Mouse (Mus musculus): Measurements from ENCODE around the gene Ttc39a. TPM values are rescaled to one million over a fixed set of nuclear protein-coding genes. Genes with fewer than 3 reads are reported as not detected.

Gene Ttc39a
- polyA plus RNA-seq, 1 experiment from 2014 or later, result 7.3 TPM

- H3K9ac ChIP-seq (ENCODE audit: low read length), result no peak overlapping the region
- ATAC-seq (ENCODE audit: low read depth), result no peak
- no peaks in the 10 kb centered on the region; the same call in 1 of the 2 replicates for H3K4me1 ChIP-seq (replicated peaks; ENCODE audit: control insufficient read depth, insufficient read depth, low read length)
- no peaks in the 10 kb centered on the region for H3K9me3 ChIP-seq (ENCODE audit: control insufficient read depth, low read length)
- H3K4me2 ChIP-seq (ENCODE audit: low read depth, low read length), result no peak overlapping the region
- no peaks in the 10 kb centered on the region for H3K36me3 ChIP-seq (ENCODE audit: control insufficient read depth, insufficient read depth, low read length)
- H3K27ac ChIP-seq (ENCODE audit: low read length), result no peak overlapping the region
- no peaks in the 10 kb centered on the region for H3K27me3 ChIP-seq (ENCODE audit: control insufficient read depth, insufficient read depth, low read depth, low read length)
- H3K4me3 ChIP-seq (ENCODE audit: low read length), result no peak overlapping the region
These were observed 61.3 kb downstream of the Ttc39a start for GRCm38 (mm10) chr4:109467687-109468086.

- peaks cover 4% of the 10 kb centered on the region; the same call in 1 of the 2 replicates for H3K4me1 ChIP-seq (replicated peaks; ENCODE audit: control insufficient read depth, insufficient read depth, low read length)
- H3K4me3 ChIP-seq (ENCODE audit: low read length), result no peak overlapping the region
- H3K27ac ChIP-seq (ENCODE audit: low read length), result no peak overlapping the region
- H3K9me3 ChIP-seq (ENCODE audit: control insufficient read depth, low read length), result no peaks in the 10 kb centered on the region
- H3K4me2 ChIP-seq (ENCODE audit: low read depth, low read length), result no peak overlapping the region
- no peaks in the 10 kb centered on the region for H3K36me3 ChIP-seq (ENCODE audit: control insufficient read depth, insufficient read depth, low read length)
- ATAC-seq (ENCODE audit: low read depth), result no peak
- H3K9ac ChIP-seq (ENCODE audit: low read length), result no peak overlapping the region
- no peaks in the 10 kb centered on the region for H3K27me3 ChIP-seq (ENCODE audit: control insufficient read depth, insufficient read depth, low read depth, low read length)
These were observed 65.2 kb downstream of the Ttc39a start for GRCm38 (mm10) chr4:109471606-109472005.

GRCm38 (mm10) chr4:109472566-109472965 is 66.1 kb downstream of the Ttc39a start:
- ATAC-seq (ENCODE audit: low read depth), result no peak
- H3K27ac ChIP-seq (ENCODE audit: low read length), result no peak overlapping the region
- H3K36me3 ChIP-seq (ENCODE audit: control insufficient read depth, insufficient read depth, low read length), result no peaks in the 10 kb centered on the region
- WGBS, result 95% methylated on average over 3 of the region's 3 CpGs
- H3K9me3 ChIP-seq (ENCODE audit: control insufficient read depth, low read length), result no peaks in the 10 kb centered on the region
- no peaks in the 10 kb centered on the region for H3K27me3 ChIP-seq (ENCODE audit: control insufficient read depth, insufficient read depth, low read depth, low read length)
- H3K4me1 ChIP-seq (replicated peaks; ENCODE audit: control insufficient read depth, insufficient read depth, low read length), result peaks cover 4% of the 10 kb centered on the region; the same call in 1 of the 2 replicates
- H3K9ac ChIP-seq (ENCODE audit: low read length), result no peak overlapping the region
- no peak overlapping the region for H3K4me2 ChIP-seq (ENCODE audit: low read depth, low read length)
- no peak overlapping the region for H3K4me3 ChIP-seq (ENCODE audit: low read length)

- Histone ChIP-seq H3K27me3 (ENCODE audit: control insufficient read depth, insufficient read depth, low read depth, low read length) (no peaks in the 10 kb centered on the region), H3K4me1 (replicated peaks; ENCODE audit: control insufficient read depth, insufficient read depth, low read length) (peaks cover 4% of the 10 kb centered on the region; the same call in 1 of the 2 replicates), H3K9me3 (ENCODE audit: control insufficient read depth, low read length) (no peaks in the 10 kb centered on the region), H3K4me3 (ENCODE audit: low read length) (peak overlapping the region; percentile 19), H3K4me2 (ENCODE audit: low read depth, low read length) (peak overlapping the region; percentile 81), H3K9ac (ENCODE audit: low read length) (no peak overlapping the region), H3K36me3 (ENCODE audit: control insufficient read depth, insufficient read depth, low read length) (no peaks in the 10 kb centered on the region), H3K27ac (ENCODE audit: low read length) (no peak overlapping the region)
- ATAC-seq (ENCODE audit: low read depth), result no peak
- WGBS, result 33% methylated on average over 2 of the region's 2 CpGs
These were observed 68.7 kb downstream of the Ttc39a start for GRCm38 (mm10) chr4:109475078-109475477.

GRCm38 (mm10) chr4:109475577-109476553 is 69.4 kb downstream of the Ttc39a start:
- H3K36me3 ChIP-seq (ENCODE audit: control insufficient read depth, insufficient read depth, low read length), result no peaks in the 10 kb centered on the region
- ATAC-seq (ENCODE audit: low read depth), result peak; percentile 70
- no peaks in the 10 kb centered on the region for H3K9me3 ChIP-seq (ENCODE audit: control insufficient read depth, low read length)
- peak overlapping the region; percentile 95 for H3K27ac ChIP-seq (ENCODE audit: low read length)
- H3K4me3 ChIP-seq (ENCODE audit: low read length), result peak overlapping the region; percentile 76
- H3K27me3 ChIP-seq (ENCODE audit: control insufficient read depth, insufficient read depth, low read depth, low read length), result no peaks in the 10 kb centered on the region
- 0% methylated on average over 30 of the region's 68 CpGs for WGBS
- peaks cover 4% of the 10 kb centered on the region; the same call in 1 of the 2 replicates for H3K4me1 ChIP-seq (replicated peaks; ENCODE audit: control insufficient read depth, insufficient read depth, low read length)
- H3K4me2 ChIP-seq (ENCODE audit: low read depth, low read length), result peak overlapping the region; percentile 81
- H3K9ac ChIP-seq (ENCODE audit: low read length), result peak overlapping the region; percentile 98

- under 1% methylated on average over 36 of the region's 39 CpGs for WGBS
- Histone ChIP-seq H3K36me3 (ENCODE audit: control insufficient read depth, insufficient read depth, low read length) (no peaks in the 10 kb centered on the region), H3K4me3 (ENCODE audit: low read length) (peak overlapping the region; percentile 76), H3K4me2 (ENCODE audit: low read depth, low read length) (peak overlapping the region; percentile 81), H3K27ac (ENCODE audit: low read length) (peak overlapping the region; percentile 95), H3K9me3 (ENCODE audit: control insufficient read depth, low read length) (no peaks in the 10 kb centered on the region), H3K27me3 (ENCODE audit: control insufficient read depth, insufficient read depth, low read depth, low read length) (no peaks in the 10 kb centered on the region), H3K9ac (ENCODE audit: low read length) (peak overlapping the region; percentile 98), H3K4me1 (replicated peaks; ENCODE audit: control insufficient read depth, insufficient read depth, low read length) (peaks cover 4% of the 10 kb centered on the region; the same call in 1 of the 2 replicates)
- ATAC-seq (ENCODE audit: low read depth), result peak; percentile 99
These were observed 70.2 kb downstream of the Ttc39a start for GRCm38 (mm10) chr4:109476554-109477014.

GRCm38 (mm10) chr4:109477454-109477853 is 71.0 kb downstream of the Ttc39a start:
- Histone ChIP-seq H3K27ac (ENCODE audit: low read length) (no peak overlapping the region), H3K9me3 (ENCODE audit: control insufficient read depth, low read length) (no peaks in the 10 kb centered on the region), H3K4me2 (ENCODE audit: low read depth, low read length) (no peak overlapping the region), H3K36me3 (ENCODE audit: control insufficient read depth, insufficient read depth, low read length) (no peaks in the 10 kb centered on the region), H3K27me3 (ENCODE audit: control insufficient read depth, insufficient read depth, low read depth, low read length) (no peaks in the 10 kb centered on the region), H3K4me3 (ENCODE audit: low read length) (no peak overlapping the region), H3K4me1 (replicated peaks; ENCODE audit: control insufficient read depth, insufficient read depth, low read length) (0 out of 2 replicates have a peak, but pooled peaks cover 4% of the 10 kb centered on the region), H3K9ac (ENCODE audit: low read length) (no peak overlapping the region)
- 90% methylated on average over 3 of the region's 3 CpGs for WGBS
- ATAC-seq (ENCODE audit: low read depth), result no peak

GRCm38 (mm10) chr4:109481424-109481823 is 75.0 kb downstream of the Ttc39a start:
- H3K36me3 ChIP-seq (ENCODE audit: control insufficient read depth, insufficient read depth, low read length), result no peaks in the 10 kb centered on the region
- no peaks in the 10 kb centered on the region for H3K27me3 ChIP-seq (ENCODE audit: control insufficient read depth, insufficient read depth, low read depth, low read length)
- H3K9me3 ChIP-seq (ENCODE audit: control insufficient read depth, low read length), result no peaks in the 10 kb centered on the region
- H3K4me1 ChIP-seq (replicated peaks; ENCODE audit: control insufficient read depth, insufficient read depth, low read length), result no peaks in the 10 kb centered on the region
- 69% methylated on average over 2 of the region's 2 CpGs for WGBS
- ATAC-seq (ENCODE audit: low read depth), result no peak
- no peak overlapping the region for H3K4me2 ChIP-seq (ENCODE audit: low read depth, low read length)
- no peak overlapping the region for H3K4me3 ChIP-seq (ENCODE audit: low read length)
- no peak overlapping the region for H3K27ac ChIP-seq (ENCODE audit: low read length)
- H3K9ac ChIP-seq (ENCODE audit: low read length), result no peak overlapping the region

GRCm38 (mm10) chr4:109482701-109483100 is 76.3 kb downstream of the Ttc39a start:
- no peak overlapping the region for H3K4me2 ChIP-seq (ENCODE audit: low read depth, low read length)
- ATAC-seq (ENCODE audit: low read depth), result no peak
- no peak overlapping the region for H3K4me3 ChIP-seq (ENCODE audit: low read length)
- no peak overlapping the region for H3K9ac ChIP-seq (ENCODE audit: low read length)
- no peaks in the 10 kb centered on the region for H3K36me3 ChIP-seq (ENCODE audit: control insufficient read depth, insufficient read depth, low read length)
- H3K9me3 ChIP-seq (ENCODE audit: control insufficient read depth, low read length), result no peaks in the 10 kb centered on the region
- no peak overlapping the region for H3K27ac ChIP-seq (ENCODE audit: low read length)
- no peaks in the 10 kb centered on the region for H3K27me3 ChIP-seq (ENCODE audit: control insufficient read depth, insufficient read depth, low read depth, low read length)
- H3K4me1 ChIP-seq (replicated peaks; ENCODE audit: control insufficient read depth, insufficient read depth, low read length), result no peaks in the 10 kb centered on the region
- WGBS, result 91% methylated on average over 1 of the region's 1 CpGs

Measured in lung, embryonic 16.5 days (tissue).